ENCODE assay signal across 8 mouse cellular contexts in genomic region chr15:78834233-78835005, GRCm38 (mm10). TPM values are rescaled to one million over a fixed set of nuclear protein-coding genes. Genes with fewer than 3 reads are reported as not detected.
DNase-seq lines count a peak whose midpoint lies in the region; ATAC-seq and TF ChIP-seq lines count a peak whose summit lies in the region.

No protein-coding gene starts in this region.

- TF ChIP-seq CTCF in kidney, adult 2 months (conservative IDR thresholded peaks at IDR 0.05; ENCODE audit: insufficient read depth, insufficient read length, low read depth, low read length), result no peak

- no peaks in the 10 kb centered on the region for H3K36me3 ChIP-seq in embryonic facial prominence, embryonic 13.5 days
- no peaks in the 10 kb centered on the region for H3K36me3 ChIP-seq in kidney, adult 2 months (ENCODE audit: control insufficient read depth, insufficient read depth, low read length)

- WGBS in embryonic facial prominence, embryonic 13.5 days, result 27% methylated on average over 10 of the region's 10 CpGs
- WGBS in kidney, adult 2 months, result 30% methylated on average over 10 of the region's 10 CpGs

- no peak overlapping the region for H3K9ac ChIP-seq in embryonic facial prominence, embryonic 13.5 days

- H3K27ac ChIP-seq in embryonic facial prominence, embryonic 13.5 days, result peak overlapping the region; percentile 80
- H3K27ac ChIP-seq in kidney, adult 2 months (ENCODE audit: insufficient read depth, low read depth, low read length), result peak overlapping the region; percentile 96

- H3K9me3 ChIP-seq in embryonic facial prominence, embryonic 13.5 days, result no peaks in the 10 kb centered on the region

- no peak for ATAC-seq in embryonic facial prominence, embryonic 13.5 days (ENCODE audit: insufficient number of reproducible peaks, insufficient read depth, low FRiP score, low TSS enrichment, low read depth)

- no peak overlapping the region for H3K4me3 ChIP-seq in embryonic facial prominence, embryonic 13.5 days
- H3K4me3 ChIP-seq in kidney, adult 2 months (ENCODE audit: insufficient read depth, low read depth, low read length), result no peak overlapping the region

- no peak for TF ChIP-seq POLR2A in kidney, adult 2 months (IDR thresholded peaks at IDR 0.05; ENCODE audit: low read depth, low read length)

- H3K27me3 ChIP-seq in embryonic facial prominence, embryonic 13.5 days, result no peaks in the 10 kb centered on the region
- no peaks in the 10 kb centered on the region for H3K27me3 ChIP-seq in kidney, adult 2 months (replicated peaks; ENCODE audit: control insufficient read depth, insufficient read depth, low read length)

- DNase-seq in embryo, embryonic 10.5 days (ENCODE audit: low spot score), result peak; percentile 19
- no peak for DNase-seq in embryo, embryonic 9.5 days (ENCODE audit: extremely low spot score)
- no peak for DNase-seq in kidney, adult 2 months
- DNase-seq in lung, postnatal 4 days, result peak; percentile 71 to 91
- DNase-seq in spleen, adult 12 weeks (ENCODE audit: low spot score), result no peak
- DNase-seq in c-Kit-positive CD71-positive TER-119-positive erythroid progenitor cells, embryonic 14.5 days (ENCODE audit: low spot score), result no peak
- DNase-seq in right cerebral cortex, postnatal 14 days, result no peak

- no peak overlapping the region for H3K4me2 ChIP-seq in embryonic facial prominence, embryonic 13.5 days

- peaks cover 58% of the 10 kb centered on the region for H3K4me1 ChIP-seq in embryonic facial prominence, embryonic 13.5 days
- peaks cover 19% of the 10 kb centered on the region for H3K4me1 ChIP-seq in kidney, adult 2 months (ENCODE audit: control insufficient read depth, insufficient read depth, low read length)

RNA-seq across cellular contexts. Expression of gene Cdc42ep1, which starts 8.0 kb away (rescaled TPM):
- polyA plus RNA-seq in embryonic facial prominence, embryonic 13.5 days (2015; fragmentation: Nextera tagmentation; extraction: Ambion mirVana), result 25.2 and 28.6 TPM in 2 replicates
- 59.2 and 66.7 TPM in 2 replicates for polyA plus RNA-seq in kidney, adult 2 months (2012; rRNA removed)

RNA-seq across cellular contexts. Expression of gene Lgals2, which starts 20.9 kb away (rescaled TPM):
- polyA plus RNA-seq in embryonic facial prominence, embryonic 13.5 days (2015; fragmentation: Nextera tagmentation; extraction: Ambion mirVana), result 1.3 TPM in 1 of 2 replicates, not detected in the other
- polyA plus RNA-seq in kidney, adult 2 months (2012; rRNA removed), result 0.24 and 0.25 TPM in 2 replicates

RNA-seq across cellular contexts. Expression of gene Card10, which starts 31.6 kb away (rescaled TPM):
- polyA plus RNA-seq in embryonic facial prominence, embryonic 13.5 days (2015; fragmentation: Nextera tagmentation; extraction: Ambion mirVana), result 3.0 and 3.2 TPM in 2 replicates
- polyA plus RNA-seq in kidney, adult 2 months (2012; rRNA removed), result 80.4 and 93.7 TPM in 2 replicates

RNA-seq across cellular contexts. Expression of gene Gga1, which starts 42.6 kb away (rescaled TPM):
- polyA plus RNA-seq in embryonic facial prominence, embryonic 13.5 days (2015; fragmentation: Nextera tagmentation; extraction: Ambion mirVana), result 42.5 and 51.8 TPM in 2 replicates
- polyA plus RNA-seq in kidney, adult 2 months (2012; rRNA removed), result 56.5 and 68.1 TPM in 2 replicates

Comparison
In these comparisons a context has a peak if more than half of its experiments do, and no peak if none do; other contexts are left out.
1. DNase-seq: peak in embryo, embryonic 10.5 days (single experiment) and lung, postnatal 4 days (2 of 2); none in embryo, embryonic 9.5 days (single experiment), kidney, adult 2 months (single experiment), spleen, adult 12 weeks (single experiment), c-Kit-positive CD71-positive TER-119-positive erythroid progenitor cells, embryonic 14.5 days (single experiment) and right cerebral cortex, postnatal 14 days (single experiment).
2. RNA of gene Card10, which starts 31.6 kb away (polyA plus RNA-seq): 80.4 to 93.7 TPM in kidney, adult 2 months; 3.0 to 3.2 TPM in embryonic facial prominence, embryonic 13.5 days; every median in the first group is over 10 times any median in the second.